Mouse (Mus musculus): ENCODE measurements around the gene Rps27.

Gene Rps27

GRCm38 (mm10) chr3:90190859-90191510 is 22.5 kb downstream of the Rps27 start:
- DNase-seq (ENCODE audit: low read depth in 1 of 2, low spot score in 2 of 2), result no peak

- DNase-seq (ENCODE audit: low read depth in 1 of 2, low spot score in 2 of 2), result no peak
Measured at GRCm38 (mm10) chr3:90183581-90183980, 29.9 kb downstream of the Rps27 start.

GRCm38 (mm10) chr3:90179566-90179965 is 33.9 kb downstream of the Rps27 start:
- no peak for DNase-seq (ENCODE audit: low read depth in 1 of 2, low spot score in 2 of 2)

Data from monocyte, adult 2 months (primary cell).